Mouse (Mus musculus) left cerebral cortex, adult 9 months (tissue): ENCODE data around the gene Fbxo27.
A peak's percentile ranks its signal among the peaks of the same experiment; 100 is the strongest.

Source experiments
- DNase-seq, 2 experiments: peaks; one replicate each; pipeline ENCODE4 v3.0.0; 2022; ENCODE audit warnings: low spot score in 2 of 2

Gene Fbxo27

DNA sequence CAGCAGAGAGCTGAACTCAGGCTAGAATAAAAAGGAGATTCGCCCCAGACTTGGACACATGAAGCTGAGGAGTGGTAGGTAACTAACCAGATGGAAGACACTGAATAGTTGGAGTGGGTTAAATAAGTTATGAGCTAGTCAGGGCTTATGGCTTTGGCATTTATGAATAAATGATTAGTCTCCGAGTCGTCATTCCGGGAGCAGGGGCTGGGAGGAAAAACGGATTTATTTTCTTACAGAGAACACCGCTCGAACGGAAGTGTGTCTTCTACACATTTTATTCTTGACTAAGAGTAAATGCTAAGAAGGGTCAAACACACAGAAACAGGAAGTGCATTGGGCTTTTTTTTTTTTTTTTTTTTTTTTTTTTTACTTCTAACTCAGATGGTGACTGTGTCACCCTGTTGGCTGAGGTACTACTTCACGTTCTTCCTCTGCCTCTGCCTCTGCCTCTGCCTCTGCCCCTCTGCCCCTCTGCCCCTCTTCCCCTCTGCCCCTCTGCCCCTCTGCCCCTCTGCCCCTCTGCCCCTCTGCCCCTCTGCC is 10.0 kb downstream of the Fbxo27 start:
- no peak for DNase-seq

DNA sequence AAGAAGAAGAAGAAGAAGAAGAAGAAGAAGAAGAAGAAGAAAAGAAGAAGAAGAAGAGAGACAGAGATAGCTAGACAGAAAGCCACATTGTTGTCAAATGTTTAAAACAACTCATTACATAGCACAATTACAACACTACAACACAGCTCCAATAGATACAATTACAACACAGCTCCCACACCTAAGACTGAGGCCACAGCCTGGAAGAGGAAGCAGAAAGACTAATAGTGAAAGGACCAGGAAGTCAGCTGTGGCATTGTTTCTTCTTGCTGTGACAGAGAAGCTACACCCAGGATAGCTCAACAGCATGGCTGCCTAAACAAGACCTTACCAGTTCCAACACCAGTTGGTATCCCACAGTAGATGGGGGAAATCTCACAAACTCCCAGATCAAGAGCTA is 16.8 kb downstream of the Fbxo27 start:
- DNase-seq = no peak

DNA sequence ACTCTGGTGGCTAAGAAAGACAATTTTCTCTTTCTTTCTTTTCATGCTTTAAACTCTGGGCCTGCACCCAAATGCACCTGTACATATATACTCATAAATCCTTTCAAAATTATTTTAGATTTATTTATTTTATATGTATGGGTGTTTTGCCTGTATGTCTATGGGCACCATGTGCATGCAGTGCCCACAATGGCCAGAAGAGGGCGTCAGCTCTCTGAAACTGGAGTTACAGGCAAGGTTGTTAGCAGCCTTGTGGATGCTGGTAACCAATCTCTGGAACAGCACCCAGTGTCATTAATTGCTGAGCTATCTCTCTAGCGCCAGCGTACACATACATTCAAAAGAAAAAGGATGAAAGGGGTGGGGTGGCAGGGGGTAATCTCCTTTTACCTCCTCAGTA is 18.3 kb downstream of the Fbxo27 start:
- no peak for DNase-seq

DNA sequence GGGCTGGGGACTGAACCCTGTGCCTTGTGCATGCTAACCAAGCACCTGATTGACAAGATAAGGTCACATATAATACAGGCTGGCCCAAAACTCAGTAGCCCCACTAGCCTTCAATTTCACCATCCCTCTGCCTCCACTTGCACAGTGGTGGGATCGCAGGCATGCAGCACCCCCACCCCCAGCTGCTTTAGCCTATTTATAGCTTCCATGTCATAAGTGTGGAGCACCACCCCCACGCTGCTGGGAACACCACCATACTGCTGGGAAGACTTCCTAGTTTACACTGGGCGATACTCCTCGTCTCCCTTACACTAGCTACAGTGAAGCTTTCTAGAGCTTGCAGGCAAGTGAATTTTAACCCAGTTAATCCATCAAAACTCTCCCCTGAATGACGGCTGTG is 22.0 kb downstream of the Fbxo27 start:
- DNase-seq = peak in 1 of 2 experiments; percentile 41

DNA sequence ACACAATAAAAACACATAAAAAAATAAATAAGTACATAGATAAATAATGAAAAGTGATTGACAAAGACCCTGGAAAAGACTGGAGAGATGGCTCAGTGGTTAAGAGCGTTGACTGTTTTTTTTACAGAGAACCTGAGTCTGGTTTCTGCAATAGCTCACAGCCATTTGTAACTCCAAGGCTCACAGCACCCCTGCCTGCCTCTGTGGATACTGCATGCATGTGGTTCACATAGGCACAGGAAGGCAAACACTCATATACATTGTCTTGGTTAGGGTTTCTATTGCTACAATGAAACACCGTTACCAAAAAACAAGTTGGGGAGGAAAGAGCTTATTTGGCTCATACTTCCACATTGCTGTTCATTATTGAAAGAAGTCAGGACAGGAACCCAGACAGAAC is 22.9 kb downstream of the Fbxo27 start:
- DNase-seq = no peak

DNA sequence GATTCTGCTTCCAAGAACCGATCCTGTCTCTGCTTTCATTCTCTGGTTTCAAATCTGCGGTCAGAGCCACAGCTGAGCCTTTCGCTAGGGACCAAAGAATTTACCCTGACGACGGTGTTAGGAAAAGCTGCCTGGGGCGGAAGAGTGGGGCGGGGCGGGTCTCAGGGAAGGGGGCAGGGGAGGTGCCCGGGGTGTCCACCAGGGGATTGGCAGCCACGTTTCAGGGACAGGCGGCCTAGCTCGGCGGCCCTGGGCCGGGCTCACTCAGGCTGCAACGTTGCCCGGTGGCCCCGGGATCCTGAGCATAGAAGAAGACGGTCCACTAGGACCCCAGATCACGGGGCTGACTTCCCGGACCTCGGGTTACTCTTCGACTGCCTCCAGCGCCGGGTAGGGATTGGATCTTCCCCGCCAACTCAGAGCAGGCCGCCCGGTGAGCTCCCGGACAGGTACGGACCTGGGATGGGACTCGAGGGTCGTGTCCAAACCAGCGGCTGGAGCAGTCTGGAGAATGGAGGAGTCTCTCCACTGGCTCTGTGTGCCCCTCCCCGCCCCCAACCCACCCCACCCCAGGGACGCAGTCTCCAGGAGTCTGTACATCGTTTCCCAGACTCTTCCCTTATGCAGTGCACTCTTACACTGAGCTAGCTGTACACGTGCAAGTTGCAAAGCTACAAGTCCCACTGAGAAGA is 24.1 kb downstream of the Fbxo27 start, which contains the start of gene Fbxo17:
Fbxo17 (plus strand) TSS at position 215 of the 692 bp plus-strand sequence.
- DNase-seq = no peak

DNA sequence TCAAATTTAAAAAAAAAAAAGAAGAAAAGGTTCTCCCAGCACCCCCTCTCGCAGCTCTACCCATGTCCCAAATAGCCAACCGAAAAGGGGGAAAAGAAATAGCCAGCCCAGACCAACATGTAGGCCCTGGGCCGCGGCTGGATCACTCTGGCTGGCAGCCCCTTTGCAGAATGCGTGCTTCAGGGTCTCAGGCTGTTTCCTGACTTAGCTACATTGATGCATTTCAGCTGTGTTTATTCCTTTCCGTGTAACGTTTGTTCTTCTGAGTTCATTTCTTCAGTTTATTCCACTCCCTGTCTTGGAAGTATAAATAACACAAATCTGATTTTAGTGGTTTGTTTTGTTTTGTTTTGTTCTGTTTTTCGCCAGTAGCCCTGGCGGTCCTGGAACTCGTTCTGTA is 25.1 kb downstream of the Fbxo27 start:
- no peak for DNase-seq

DNA sequence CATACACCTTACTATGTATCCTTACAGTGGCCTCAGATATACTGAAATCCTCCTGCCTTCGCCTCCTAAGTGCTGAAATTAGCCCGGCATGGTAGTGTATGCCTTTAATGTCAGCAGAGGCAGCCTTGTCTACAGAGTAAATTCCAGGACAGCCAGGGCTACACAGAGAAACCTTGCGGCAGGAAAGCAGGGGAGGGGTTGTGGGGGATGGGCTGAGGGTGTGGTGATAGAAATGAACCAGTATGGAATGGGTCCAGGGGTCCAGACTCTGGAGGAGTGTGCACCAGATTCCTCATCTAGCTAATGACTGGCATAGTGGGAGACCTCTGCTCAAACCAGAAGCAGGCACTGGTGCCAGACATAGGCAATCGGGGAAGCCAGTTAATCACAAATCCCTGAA is 26.5 kb downstream of the Fbxo27 start:
- no peak for DNase-seq

DNA sequence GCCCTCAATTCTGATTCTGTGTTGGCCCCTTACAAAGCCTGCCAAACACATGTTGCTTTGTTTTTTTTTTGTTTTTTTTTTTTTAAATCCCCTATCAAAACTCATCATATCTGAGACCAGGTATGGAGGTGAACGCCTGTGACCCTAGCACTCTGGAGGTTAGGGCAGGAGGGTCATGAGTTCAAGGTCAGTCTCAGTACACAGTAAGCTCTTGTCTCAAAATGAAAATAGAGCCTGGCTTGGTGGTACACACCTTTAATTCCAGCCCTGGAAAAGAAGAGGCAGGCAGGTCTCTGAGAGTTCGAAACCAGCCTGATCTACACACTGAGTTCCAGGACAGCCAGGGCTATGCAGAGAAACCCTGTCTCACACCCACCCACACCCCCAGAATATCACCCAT is 27.0 kb downstream of the Fbxo27 start:
- no peak for DNase-seq

DNA sequence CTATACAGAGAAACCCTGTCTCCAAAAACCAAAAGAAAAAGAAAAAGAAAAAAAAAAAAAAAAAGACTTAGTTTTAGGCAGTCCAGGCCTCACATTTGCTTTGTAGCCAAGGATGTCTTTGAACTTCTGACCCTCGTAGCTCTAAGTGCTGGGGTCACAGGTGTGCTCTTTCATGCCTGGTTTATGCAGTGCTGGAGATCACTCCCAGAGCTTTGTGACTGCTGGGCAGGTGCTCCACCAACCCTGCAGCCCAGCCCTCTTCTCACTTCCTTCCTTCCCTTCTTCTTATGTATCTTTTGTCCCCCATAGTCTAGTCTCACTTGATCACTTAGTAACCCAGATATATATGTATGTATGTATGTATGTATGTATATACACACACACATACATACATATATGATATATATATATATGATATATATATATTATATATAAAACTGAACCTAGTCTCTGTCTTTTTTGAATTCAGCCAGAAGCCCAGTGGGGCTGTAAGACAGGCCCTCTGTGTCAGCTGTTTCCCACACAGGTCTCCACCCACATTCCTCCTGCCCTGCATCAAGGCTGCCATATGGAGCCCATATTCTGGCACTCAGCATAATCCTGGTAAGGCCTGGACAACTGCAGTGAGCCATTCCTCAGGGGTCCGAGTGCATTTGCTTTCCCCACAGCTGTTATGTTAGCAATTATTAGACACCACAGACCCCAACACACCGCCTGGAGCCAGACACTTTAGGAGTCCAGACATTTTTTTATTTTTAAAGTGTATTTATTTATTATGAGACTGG is 28.3 kb downstream of the Fbxo27 start:
- DNase-seq = no peak

DNA sequence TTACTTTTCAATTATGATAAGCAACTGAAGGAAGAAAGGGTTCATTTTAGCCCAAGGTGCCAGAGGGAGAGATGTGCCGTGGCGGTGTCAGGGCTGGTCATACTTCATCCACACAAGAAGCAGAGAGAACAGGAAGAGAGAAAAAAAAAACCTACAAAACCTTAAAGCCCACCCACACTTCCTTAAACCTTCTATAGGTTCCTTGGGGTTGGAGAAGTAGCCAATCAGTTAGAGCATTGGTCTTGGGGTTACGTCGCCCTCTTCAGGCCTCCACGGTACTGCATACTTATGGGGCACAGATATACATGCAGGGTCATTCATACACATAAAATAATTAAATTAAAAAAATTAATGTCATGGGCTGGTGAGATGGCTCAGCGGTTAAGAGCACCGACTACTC is 29.4 kb downstream of the Fbxo27 start:
- DNase-seq = no peak

DNA sequence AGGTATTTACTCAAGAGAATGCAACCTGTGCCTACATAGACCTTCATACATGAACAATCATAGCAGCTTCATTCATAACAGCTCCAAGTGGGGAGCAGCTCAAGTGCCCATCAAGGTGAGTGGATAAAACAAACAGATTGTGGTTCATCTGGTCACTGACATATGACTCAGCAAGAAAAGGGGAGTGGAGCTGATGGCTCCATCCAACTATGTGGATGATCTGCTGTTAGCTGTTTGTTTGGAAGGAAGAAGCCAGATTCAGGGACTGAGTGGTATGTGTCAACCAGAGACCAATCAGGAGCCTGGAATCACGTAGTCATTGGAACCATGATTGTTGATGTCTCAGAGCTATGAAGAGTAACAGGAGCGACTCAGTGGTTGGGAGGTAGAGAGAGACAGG is 32.0 kb downstream of the Fbxo27 start:
- no peak for DNase-seq

DNA sequence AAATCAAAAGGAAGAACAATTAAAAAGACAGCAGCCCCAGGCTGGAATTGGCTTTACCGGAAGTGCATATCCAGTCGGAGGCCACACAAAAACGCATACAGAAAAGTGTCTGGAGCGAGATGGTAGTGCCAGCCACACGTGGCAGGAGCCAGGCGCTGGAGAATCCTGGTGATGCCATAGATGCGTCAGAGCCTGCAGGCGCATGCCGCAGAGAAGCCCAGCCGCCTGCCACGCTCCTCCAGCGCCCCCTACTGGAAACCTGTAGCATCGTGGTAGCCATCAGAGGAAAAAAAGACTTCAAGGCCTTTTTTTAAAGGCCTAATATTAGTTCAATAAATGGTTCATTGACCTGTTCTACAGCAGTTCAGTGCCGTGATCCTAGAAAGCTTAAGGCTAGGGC is 34.0 kb downstream of the Fbxo27 start:
- DNase-seq = peak; percentile 54 to 82

DNA sequence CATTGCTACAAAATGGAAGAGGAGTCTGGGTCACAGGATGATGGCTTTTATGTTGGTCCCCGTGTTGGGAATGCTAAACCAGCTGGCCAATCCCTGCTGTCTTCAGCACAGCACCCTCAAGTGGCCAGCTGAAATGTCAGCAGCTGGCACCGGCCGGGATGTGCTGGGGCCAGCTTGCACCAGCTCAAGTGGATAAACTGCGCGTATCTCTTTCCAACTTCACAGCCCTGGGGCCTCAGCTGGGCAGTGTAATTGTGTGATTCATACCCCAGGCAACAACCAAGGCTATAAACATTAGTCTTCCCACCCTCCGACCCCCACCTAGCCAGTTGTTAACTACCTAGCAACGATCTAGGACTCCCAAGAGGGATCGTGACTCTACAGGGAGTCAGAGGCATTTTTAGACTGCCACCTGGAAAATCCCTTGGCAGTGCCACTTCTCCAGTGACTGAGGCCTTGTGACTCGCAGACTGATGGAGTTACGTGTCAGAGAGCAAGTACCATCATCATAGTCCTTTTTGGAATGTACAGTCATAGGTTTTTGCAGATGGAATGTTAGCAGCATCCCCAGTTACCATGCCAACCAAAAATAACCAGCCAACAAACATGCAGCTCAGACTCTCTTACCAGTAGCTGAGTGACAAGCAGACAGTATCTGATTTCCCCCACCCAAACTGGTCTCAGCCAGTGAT is 35.1 kb downstream of the Fbxo27 start:
- peak in 1 of 2 experiments; percentile 57 for DNase-seq

DNA sequence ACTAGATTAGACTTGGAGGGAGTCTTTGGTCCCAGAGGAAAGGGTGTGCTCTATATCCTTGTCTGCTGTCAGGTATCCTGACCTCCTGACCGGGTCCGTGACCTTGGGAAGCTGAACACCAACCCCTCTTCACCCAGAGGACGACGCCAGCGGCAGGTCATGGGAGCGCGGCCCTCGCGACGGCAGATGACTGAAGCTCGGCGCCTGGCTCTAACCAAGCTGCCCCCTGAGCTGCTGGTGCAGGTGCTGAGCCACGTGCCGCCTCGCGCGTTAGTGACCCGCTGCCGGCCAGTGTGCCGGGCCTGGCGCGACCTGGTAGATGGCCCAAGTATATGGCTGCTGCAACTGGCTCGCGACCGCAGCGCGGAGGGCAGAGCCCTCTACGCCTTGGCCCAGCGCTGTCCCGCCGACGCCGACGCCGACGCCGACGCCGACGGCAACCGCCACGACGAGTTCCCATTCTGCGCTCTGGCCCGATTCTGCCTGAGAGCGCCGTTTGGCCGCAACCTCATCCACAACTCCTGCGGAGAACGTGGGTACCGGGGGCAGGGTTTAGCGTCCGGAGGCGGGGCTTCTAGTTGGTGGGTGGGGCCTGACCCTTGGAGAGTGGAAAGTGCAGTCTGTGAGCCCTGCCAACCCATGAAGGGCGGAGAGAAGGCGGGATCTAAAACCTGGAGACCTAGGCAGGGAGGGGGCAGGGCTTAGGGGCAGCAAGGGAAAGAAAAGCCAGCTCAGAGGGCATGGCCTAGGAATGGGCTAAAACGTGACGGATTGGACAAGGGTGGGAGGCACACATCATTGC is 39.9 kb downstream of the Fbxo27 start:
- DNase-seq = peak in 1 of 2 experiments; percentile 61

DNA sequence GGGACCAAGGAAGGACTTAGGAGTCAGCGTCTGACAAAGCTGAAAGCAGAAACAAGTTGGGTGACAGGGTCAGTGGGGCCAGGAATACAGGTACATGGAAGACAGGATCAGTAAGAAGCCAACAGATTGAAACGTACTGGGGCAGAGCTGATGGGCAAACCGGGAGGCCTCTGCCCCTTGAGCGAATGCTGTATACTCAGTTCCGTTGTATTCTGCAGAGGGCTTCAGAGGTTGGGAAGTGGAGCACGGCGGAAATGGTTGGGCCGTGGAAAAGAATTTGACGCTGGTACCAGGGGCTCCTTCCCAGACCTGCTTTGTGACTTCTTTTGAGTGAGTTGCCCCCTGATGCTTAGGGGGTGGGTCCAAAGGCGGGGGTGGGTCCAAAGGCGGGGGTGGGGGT is 40.6 kb downstream of the Fbxo27 start:
- DNase-seq = no peak

DNA sequence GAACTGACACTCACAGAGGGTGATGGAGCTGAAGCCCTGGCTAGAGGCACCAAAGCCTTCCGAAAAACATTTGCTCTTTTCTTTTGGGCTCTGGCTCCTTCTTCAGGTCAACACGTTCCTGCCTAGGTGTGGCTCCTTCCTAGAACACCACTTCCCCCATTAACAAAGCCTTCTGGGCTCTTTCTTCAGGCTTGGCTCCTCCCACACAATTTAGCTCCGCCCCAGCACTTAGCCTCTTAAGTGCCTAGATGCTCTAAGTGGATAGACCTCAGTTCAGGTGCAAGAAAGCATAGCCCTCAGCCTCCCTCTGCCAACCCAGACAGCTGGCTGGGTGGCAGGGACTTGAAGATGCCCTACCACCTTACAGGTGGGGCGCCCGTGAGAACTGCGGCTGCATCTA is 43.1 kb downstream of the Fbxo27 start:
- no peak for DNase-seq

DNA sequence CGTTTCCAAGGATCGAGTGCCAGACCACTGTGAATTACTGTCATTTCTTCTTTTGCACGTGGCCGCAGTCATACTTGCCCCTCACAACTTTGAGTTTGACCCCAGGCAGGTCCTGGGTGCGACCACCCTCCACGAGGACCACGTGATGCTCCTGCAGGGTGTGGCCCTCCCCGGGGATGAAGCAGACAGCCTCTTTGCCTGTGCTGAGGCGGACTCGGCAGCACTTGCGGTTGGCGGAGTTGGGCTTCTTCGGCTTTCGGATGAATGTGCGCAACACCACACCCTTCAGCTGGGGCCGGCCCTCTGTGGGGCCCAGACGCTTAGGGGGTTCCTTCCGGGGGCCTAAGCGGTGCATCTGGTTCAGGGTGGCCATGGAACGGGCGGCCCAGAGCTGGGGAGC is 47.2 kb downstream of the Fbxo27 start:
- no peak for DNase-seq

DNA sequence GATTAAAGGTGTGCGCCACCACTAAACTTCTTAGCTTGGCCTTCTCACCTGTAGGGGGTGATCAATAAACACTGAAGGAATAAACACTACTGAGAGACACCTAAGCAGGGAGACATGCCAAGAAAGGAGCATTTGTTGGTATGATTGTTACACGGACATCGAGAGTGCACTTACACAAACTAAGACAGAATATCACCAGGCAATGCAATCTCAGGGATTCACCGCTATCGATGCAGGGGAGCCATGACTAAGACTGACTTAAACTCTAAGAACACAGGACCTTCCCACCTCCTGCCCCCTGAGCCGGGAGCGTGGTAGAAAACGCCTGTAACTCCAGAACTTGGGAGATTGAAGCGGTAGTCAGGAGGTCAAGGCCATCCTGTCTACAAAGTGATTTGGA is 48.3 kb downstream of the Fbxo27 start:
- DNase-seq = no peak

DNA sequence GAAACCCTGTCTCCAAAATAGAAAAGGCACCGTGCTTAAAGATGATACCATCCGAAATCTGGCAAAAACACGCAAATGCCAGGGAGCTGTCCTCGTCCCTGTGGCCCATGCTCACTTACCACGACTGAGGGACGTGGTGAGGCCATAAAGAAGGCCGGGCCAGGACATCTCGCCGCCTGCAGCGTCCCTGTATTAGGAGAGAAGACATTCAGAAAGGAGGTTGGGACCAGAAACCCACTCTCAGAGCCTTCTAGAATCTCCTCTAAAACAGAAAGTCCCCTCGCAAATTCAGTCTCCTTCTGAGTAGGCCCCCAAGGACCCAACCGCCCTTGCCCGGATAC is 48.7 kb downstream of the Fbxo27 start:
- no peak for DNase-seq

DNA sequence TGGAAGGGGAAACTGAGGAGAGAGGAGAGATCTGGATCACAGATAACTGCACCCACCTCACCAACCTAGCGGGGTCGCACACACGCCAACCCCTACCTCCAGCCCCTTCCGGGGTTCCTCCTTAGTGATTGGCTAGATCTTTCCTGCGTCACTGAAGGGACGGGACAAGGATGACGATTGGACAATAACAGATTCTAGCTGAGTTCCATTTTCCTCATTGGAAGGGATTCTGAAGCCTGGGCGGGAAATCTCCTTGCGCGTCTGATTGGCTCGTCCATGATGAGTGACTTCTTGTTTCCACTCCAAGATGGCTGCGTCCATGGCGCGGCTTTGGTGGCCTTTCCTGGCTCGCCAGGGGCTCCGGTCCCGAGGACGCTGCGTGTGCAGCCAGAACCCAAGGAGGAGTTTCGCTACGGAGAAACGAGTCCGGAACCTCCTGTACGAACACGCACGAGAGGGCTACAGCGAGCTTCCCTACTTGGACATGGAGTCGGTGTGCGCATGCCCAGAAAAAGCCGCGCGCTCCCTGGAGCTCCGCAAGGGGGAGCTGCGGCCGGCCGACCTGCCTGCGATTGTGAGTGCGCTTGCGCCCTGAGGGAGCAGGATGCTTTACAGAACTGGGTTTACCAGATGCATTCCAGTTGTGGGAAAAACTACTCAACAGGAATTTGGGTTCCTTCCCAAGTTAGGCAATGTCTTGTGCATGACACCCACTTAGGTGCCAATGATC is 49.2 kb downstream of the Fbxo27 start, which contains the start of the genes Mrps12 and Sars2:
Mrps12 (minus strand) TSS at position 112 of the 730 bp plus-strand sequence.
Sars2 (plus strand) TSS at position 284 of the 730 bp plus-strand sequence.
- peak; percentile 97 to 98 for DNase-seq
